ENCODE assay signal across 11 mouse cellular contexts in genomic region chr2:103131145-103131544, GRCm38 (mm10). TPM values are rescaled to one million over a fixed set of nuclear protein-coding genes. Genes with fewer than 3 reads are reported as not detected.
DNase-seq lines count a peak whose midpoint lies in the region; ATAC-seq and TF ChIP-seq lines count a peak whose summit lies in the region.
"Had no signal": no experiment of that assay in that cellular context is flagged by ENCODE, and none has a peak within 500 bp of the region (broad histone marks: within the 10 kb centered on the region; RNA-seq: fewer than 3 reads in every experiment).

No protein-coding gene starts in this region.

- no peak overlapping the region for H3ac ChIP-seq in C2C12 (ENCODE audit: control insufficient read depth, insufficient read length, low read depth)

- no peaks in the 10 kb centered on the region for H3K36me3 ChIP-seq in kidney, adult 2 months (ENCODE audit: control insufficient read depth, insufficient read depth, low read length)
- H3K36me3 ChIP-seq in kidney, embryonic 15.5 days = no peaks in the 10 kb centered on the region
- no peaks in the 10 kb centered on the region for H3K36me3 ChIP-seq in C2C12 (ENCODE audit: control insufficient read depth, insufficient read depth)
- no peaks in the 10 kb centered on the region for H3K36me3 ChIP-seq in hindbrain, embryonic 16.5 days (ENCODE audit: control insufficient read depth, insufficient read depth, low read length)

- TF ChIP-seq POLR2A in kidney, adult 2 months (IDR thresholded peaks at IDR 0.05; ENCODE audit: low read depth, low read length) = no peak

- no peaks in the 10 kb centered on the region for H3K27me3 ChIP-seq in kidney, adult 2 months (replicated peaks; ENCODE audit: control insufficient read depth, insufficient read depth, low read length)
- H3K27me3 ChIP-seq in kidney, embryonic 15.5 days = no peaks in the 10 kb centered on the region
- H3K27me3 ChIP-seq in C2C12 (ENCODE audit: control insufficient read depth, insufficient read depth, insufficient read length) = peaks cover 11% of the 10 kb centered on the region
- no peaks in the 10 kb centered on the region for H3K27me3 ChIP-seq in hindbrain, embryonic 16.5 days (replicated peaks; ENCODE audit: control insufficient read depth, insufficient read depth, low read length)

- no peaks in the 10 kb centered on the region for H3K4me1 ChIP-seq in kidney, adult 2 months (ENCODE audit: control insufficient read depth, insufficient read depth, low read length)
- peaks cover 3% of the 10 kb centered on the region; the same call in 1 of the 2 replicates for H3K4me1 ChIP-seq in kidney, embryonic 15.5 days
- H3K4me1 ChIP-seq in hindbrain, embryonic 16.5 days (ENCODE audit: control insufficient read depth, insufficient read depth, low read depth, low read length) = no peaks in the 10 kb centered on the region

- H3K9ac ChIP-seq in kidney, embryonic 15.5 days = no peak overlapping the region
- H3K9ac ChIP-seq in hindbrain, embryonic 16.5 days (ENCODE audit: low read depth, low read length) = no peak overlapping the region

- 33% methylated on average over 4 of the region's 4 CpGs for WGBS in kidney, adult 2 months
- WGBS in kidney, embryonic 15.5 days = 29% methylated on average over 4 of the region's 4 CpGs
- WGBS in hindbrain, embryonic 16.5 days = 31% methylated on average over 4 of the region's 4 CpGs

- no peak overlapping the region for H3K4me2 ChIP-seq in kidney, embryonic 15.5 days
- H3K4me2 ChIP-seq in hindbrain, embryonic 16.5 days (ENCODE audit: low read length) = no peak overlapping the region

- H3K27ac ChIP-seq in kidney, adult 2 months (ENCODE audit: insufficient read depth, low read depth, low read length) = no peak overlapping the region
- H3K27ac ChIP-seq in kidney, embryonic 15.5 days = no peak overlapping the region
- H3K27ac ChIP-seq in hindbrain, embryonic 16.5 days (ENCODE audit: low read depth, low read length) = no peak overlapping the region

- H3K4me3 ChIP-seq in kidney, adult 2 months (ENCODE audit: insufficient read depth, low read depth, low read length) = no peak overlapping the region
- H3K4me3 ChIP-seq in kidney, embryonic 15.5 days (replicated peaks) = no peak overlapping the region
- no peak overlapping the region for H3K4me3 ChIP-seq in C2C12 (ENCODE audit: insufficient read depth, poor library complexity, severe bottlenecking)
- no peak overlapping the region for H3K4me3 ChIP-seq in hindbrain, embryonic 16.5 days (ENCODE audit: low read length)

- H3K9me3 ChIP-seq in kidney, embryonic 15.5 days (replicated peaks) = no peaks in the 10 kb centered on the region
- no peaks in the 10 kb centered on the region for H3K9me3 ChIP-seq in hindbrain, embryonic 16.5 days (ENCODE audit: control insufficient read depth, low read length)

- TF ChIP-seq CTCF in kidney, adult 2 months (conservative IDR thresholded peaks at IDR 0.05; ENCODE audit: insufficient read depth, insufficient read length, low read depth, low read length) = peak; percentile 54; the same call in 1 of the 2 replicates
- no peak for TF ChIP-seq CTCF in C2C12 (IDR thresholded peaks at IDR 0.05; ENCODE audit: control insufficient read depth, insufficient read depth, insufficient read length)

- ATAC-seq in kidney, embryonic 15.5 days (replicated peaks; ENCODE audit: low FRiP score) = no peak
- ATAC-seq in hindbrain, embryonic 16.5 days = peak; percentile 60; the same call in 1 of the 2 replicates

- H3K79me3 ChIP-seq in C2C12 (ENCODE audit: low read depth) = no peaks in the 10 kb centered on the region

- peak; percentile 21 for DNase-seq in kidney, adult 2 months
- peak; percentile 4 for DNase-seq in NIH3T3 (ENCODE audit: low read depth)
- no peak for DNase-seq in urinary bladder, adult 18-20 months (ENCODE audit: low spot score in 2 of 2)
- no peak for DNase-seq in right cerebral cortex, postnatal 36 days (ENCODE audit: low spot score in 2 of 2)
- no peak for DNase-seq in left cerebral cortex, adult 18-20 months (ENCODE audit: low spot score in 2 of 2)
- DNase-seq: cerebellum, adult 18-20 months; kidney, postnatal 14 days; right cerebral cortex, adult 18-20 months had no signal

- no peaks in the 10 kb centered on the region for H3K79me2 ChIP-seq in C2C12 (ENCODE audit: control insufficient read depth, insufficient read depth)

TF ChIP-seq in C2C12, 6 proteins besides CTCF, POLR2A, EP300 and RAD21:
- TF ChIP-seq MAX (IDR thresholded peaks at IDR 0.05) (no peak), FOSL1 (IDR thresholded peaks at IDR 0.05; ENCODE audit: insufficient read depth, low read length, poor library complexity, severe bottlenecking) (no peak), CEBPB (IDR thresholded peaks at IDR 0.05; ENCODE audit: low read depth) (no peak), MYOD1 (IDR thresholded peaks at IDR 0.05; ENCODE audit: control insufficient read depth, insufficient read length, low read depth) (peak; percentile 74), USF1 (IDR thresholded peaks at IDR 0.05; ENCODE audit: low read depth) (no peak), MYOG (IDR thresholded peaks at IDR 0.05; ENCODE audit: control insufficient read depth, extremely low read depth, insufficient read length) (no peak)

RNA-seq across cellular contexts. Expression of gene Apip, which starts 57.7 kb away (rescaled TPM):
- polyA plus RNA-seq in kidney, adult 2 months (2012; rRNA removed) = 18.7 and 24.4 TPM in 2 replicates
- polyA plus RNA-seq in kidney, embryonic 15.5 days (2015; fragmentation: Nextera tagmentation; extraction: Ambion mirVana) = 62.9 and 66.1 TPM in 2 replicates
- polyA plus RNA-seq in C2C12 (2012; fragmentation: generic; extraction: Trizol) = 27.7 TPM
- 49.2 and 54.8 TPM in 2 replicates for polyA plus RNA-seq in hindbrain, embryonic 16.5 days (2015; fragmentation: Nextera tagmentation; extraction: Ambion mirVana)
- 10 to 100 TPM; 19.1 to 19.5 TPM for total RNA-seq in left cerebral cortex, adult 18-20 months (2021)

RNA-seq across cellular contexts. Expression of gene Pdhx, which starts 57.8 kb away (rescaled TPM):
- polyA plus RNA-seq in kidney, adult 2 months (2012; rRNA removed) = 27.9 and 37.2 TPM in 2 replicates
- polyA plus RNA-seq in kidney, embryonic 15.5 days (2015; fragmentation: Nextera tagmentation; extraction: Ambion mirVana) = 43.0 and 45.0 TPM in 2 replicates
- 17.2 TPM for polyA plus RNA-seq in C2C12 (2012; fragmentation: generic; extraction: Trizol)
- 73.7 and 78.3 TPM in 2 replicates for polyA plus RNA-seq in hindbrain, embryonic 16.5 days (2015; fragmentation: Nextera tagmentation; extraction: Ambion mirVana)
- 10 to 100 TPM; 52.9 to 54.1 TPM for total RNA-seq in left cerebral cortex, adult 18-20 months (2021)

Comparison
In these comparisons a context has a peak if more than half of its experiments do, and no peak if none do; other contexts are left out.
1. DNase-seq: peak in kidney, adult 2 months (single experiment) and NIH3T3 (single experiment); none in urinary bladder, adult 18-20 months (0 of 2), right cerebral cortex, postnatal 36 days (0 of 2) and left cerebral cortex, adult 18-20 months (0 of 2).